Mouse (Mus musculus): Measurements from ENCODE around the gene Dnttip1. TPM values are rescaled to one million over a fixed set of nuclear protein-coding genes. Genes with fewer than 3 reads are reported as not detected.
A peak's percentile ranks its signal among the peaks of the same experiment; 100 is the strongest.

Gene Dnttip1
- total and polyA plus RNA-seq, 3 experiments: 15.9 to 21.9 (median 21.8) TPM

- Histone ChIP-seq H3K4me3 (peak within 1 kb of the TSS; percentile 66), H3K27ac (peak within 1 kb of the TSS; percentile 94), H3K4me1 (ENCODE audit: control insufficient read depth, insufficient read depth, low read length) (peaks cover 3% of the 10 kb centered on the region), H3K9ac (ENCODE audit: low read depth, low read length) (peak within 1 kb of the TSS; percentile 80), H3K79me2 (replicated peaks; ENCODE audit: control insufficient read depth, insufficient read depth, low read length) (peaks cover 1% of the 10 kb centered on the region; the same call in 1 of the 2 replicates), H3K36me3 (ENCODE audit: control insufficient read depth, insufficient read depth, low read length) (no peaks in the 10 kb centered on the region), H3K27me3 (ENCODE audit: control insufficient read depth, insufficient read depth, low read length) (no peaks in the 10 kb centered on the region)
- under 1% methylated on average over 47 of the region's 47 CpGs for WGBS
- intact Hi-C loops (cut with DNase I): loop anchor here (1.0 to 2.0 kb wide), 2 partner anchors 18 to 107 kb away; partner anchors contain the start of genes Zfp335 and Zswim1
- TF ChIP-seq CTCF (IDR thresholded peaks at IDR 0.05): no peak
- TF ChIP-seq POLR2A (IDR thresholded peaks at IDR 0.05; ENCODE audit: insufficient read depth, low read depth, low read length): peak; percentile 97
- 0 out of 2 replicates have a peak, but pooled peaks have one; percentile 24 for TF ChIP-seq EP300 (IDR thresholded peaks at IDR 0.05; ENCODE audit: insufficient read depth, low read depth, low read length)
- peak; percentile 98 for DNase-seq
These were observed 58.9 kb downstream of the Dnttip1 start, which contains the start of the genes Acot8 and Zswim3 for GRCm38 (mm10) chr2:164804533-164805331. Acot8 (minus strand) TSS chr2:164804882. Zswim3 (plus strand) TSS chr2:164805098.

GRCm38 (mm10) chr2:164805332-164805718, 59.5 kb downstream of the Dnttip1 start:
- TF ChIP-seq CTCF (IDR thresholded peaks at IDR 0.05) (no peak), EP300 (IDR thresholded peaks at IDR 0.05; ENCODE audit: insufficient read depth, low read depth, low read length) (no peak), POLR2A (IDR thresholded peaks at IDR 0.05; ENCODE audit: insufficient read depth, low read depth, low read length) (no peak)
- intact Hi-C loops (cut with DNase I): loop anchor here (2.0 kb wide), 1 partner anchor 17 kb away; the partner anchor contains the start of gene Zswim1
- Histone ChIP-seq H3K36me3 (ENCODE audit: control insufficient read depth, insufficient read depth, low read length) (no peaks in the 10 kb centered on the region), H3K27me3 (ENCODE audit: control insufficient read depth, insufficient read depth, low read length) (no peaks in the 10 kb centered on the region), H3K4me3 (peak overlapping the region; percentile 66), H3K27ac (peak overlapping the region; percentile 94), H3K4me1 (ENCODE audit: control insufficient read depth, insufficient read depth, low read length) (peaks cover 3% of the 10 kb centered on the region), H3K79me2 (replicated peaks; ENCODE audit: control insufficient read depth, insufficient read depth, low read length) (peaks cover 1% of the 10 kb centered on the region; the same call in 1 of the 2 replicates), H3K9ac (ENCODE audit: low read depth, low read length) (peak overlapping the region; percentile 68)
- DNase-seq: no peak
- 3% methylated on average over 21 of the region's 21 CpGs for WGBS

GRCm38 (mm10) chr2:164806614-164807013, 60.8 kb downstream of the Dnttip1 start:
- Histone ChIP-seq H3K27me3 (ENCODE audit: control insufficient read depth, insufficient read depth, low read length) (no peaks in the 10 kb centered on the region), H3K4me3 (no peak overlapping the region), H3K27ac (no peak overlapping the region), H3K4me1 (ENCODE audit: control insufficient read depth, insufficient read depth, low read length) (peaks cover 3% of the 10 kb centered on the region), H3K79me2 (replicated peaks; ENCODE audit: control insufficient read depth, insufficient read depth, low read length) (peaks cover 1% of the 10 kb centered on the region; the same call in 1 of the 2 replicates), H3K9ac (ENCODE audit: low read depth, low read length) (no peak overlapping the region), H3K36me3 (ENCODE audit: control insufficient read depth, insufficient read depth, low read length) (no peaks in the 10 kb centered on the region)
- no peak for DNase-seq
- WGBS: 76% methylated on average over 7 of the region's 7 CpGs
- intact Hi-C loops (cut with DNase I): no loop called here
- TF ChIP-seq CTCF (IDR thresholded peaks at IDR 0.05): no peak
- no peak for TF ChIP-seq POLR2A (IDR thresholded peaks at IDR 0.05; ENCODE audit: insufficient read depth, low read depth, low read length)

GRCm38 (mm10) chr2:164813557-164813956, 67.8 kb downstream of the Dnttip1 start:
- Histone ChIP-seq H3K27ac (no peak overlapping the region), H3K79me2 (replicated peaks; ENCODE audit: control insufficient read depth, insufficient read depth, low read length) (no peaks in the 10 kb centered on the region), H3K27me3 (ENCODE audit: control insufficient read depth, insufficient read depth, low read length) (no peaks in the 10 kb centered on the region), H3K36me3 (ENCODE audit: control insufficient read depth, insufficient read depth, low read length) (no peaks in the 10 kb centered on the region), H3K4me1 (ENCODE audit: control insufficient read depth, insufficient read depth, low read length) (no peaks in the 10 kb centered on the region), H3K4me3 (no peak overlapping the region), H3K9ac (ENCODE audit: low read depth, low read length) (no peak overlapping the region)
- WGBS: 67% methylated on average over 2 of the region's 2 CpGs
- DNase-seq: no peak
- intact Hi-C loops (cut with DNase I): no loop called here
- TF ChIP-seq CTCF (IDR thresholded peaks at IDR 0.05) (no peak), EP300 (IDR thresholded peaks at IDR 0.05; ENCODE audit: insufficient read depth, low read depth, low read length) (no peak), POLR2A (IDR thresholded peaks at IDR 0.05; ENCODE audit: insufficient read depth, low read depth, low read length) (no peak)

- no peak for DNase-seq
- Histone ChIP-seq H3K27ac (no peak overlapping the region), H3K27me3 (ENCODE audit: control insufficient read depth, insufficient read depth, low read length) (no peaks in the 10 kb centered on the region), H3K79me2 (replicated peaks; ENCODE audit: control insufficient read depth, insufficient read depth, low read length) (no peaks in the 10 kb centered on the region), H3K4me3 (no peak overlapping the region), H3K9ac (ENCODE audit: low read depth, low read length) (no peak overlapping the region), H3K36me3 (ENCODE audit: control insufficient read depth, insufficient read depth, low read length) (no peaks in the 10 kb centered on the region), H3K4me1 (ENCODE audit: control insufficient read depth, insufficient read depth, low read length) (no peaks in the 10 kb centered on the region)
- 75% methylated on average over 5 of the region's 5 CpGs for WGBS
- TF ChIP-seq POLR2A (IDR thresholded peaks at IDR 0.05; ENCODE audit: insufficient read depth, low read depth, low read length) (no peak), EP300 (IDR thresholded peaks at IDR 0.05; ENCODE audit: insufficient read depth, low read depth, low read length) (no peak), CTCF (IDR thresholded peaks at IDR 0.05) (no peak)
- intact Hi-C loops (cut with DNase I): no loop called here
These were observed 69.6 kb downstream of the Dnttip1 start for GRCm38 (mm10) chr2:164815348-164815747.

GRCm38 (mm10) chr2:164815821-164816220, 70.0 kb downstream of the Dnttip1 start:
- Histone ChIP-seq H3K4me1 (ENCODE audit: control insufficient read depth, insufficient read depth, low read length) (no peaks in the 10 kb centered on the region), H3K36me3 (ENCODE audit: control insufficient read depth, insufficient read depth, low read length) (no peaks in the 10 kb centered on the region), H3K9ac (ENCODE audit: low read depth, low read length) (no peak overlapping the region), H3K27me3 (ENCODE audit: control insufficient read depth, insufficient read depth, low read length) (no peaks in the 10 kb centered on the region), H3K4me3 (no peak overlapping the region), H3K79me2 (replicated peaks; ENCODE audit: control insufficient read depth, insufficient read depth, low read length) (no peaks in the 10 kb centered on the region), H3K27ac (no peak overlapping the region)
- 82% methylated on average over 8 of the region's 8 CpGs for WGBS
- no peak for DNase-seq
- intact Hi-C loops (cut with DNase I): no loop called here
- no peak for TF ChIP-seq POLR2A (IDR thresholded peaks at IDR 0.05; ENCODE audit: insufficient read depth, low read depth, low read length)
- TF ChIP-seq EP300 (IDR thresholded peaks at IDR 0.05; ENCODE audit: insufficient read depth, low read depth, low read length): no peak

Data from heart, adult 2 months (tissue).